Mouse (Mus musculus) layer of hippocampus, postnatal 14 days (tissue): ENCODE results near the gene Gm16223. TPM values are rescaled to one million over a fixed set of nuclear protein-coding genes. Genes with fewer than 3 reads are reported as not detected.

Source experiments
- DNase-seq, 2 experiments: peaks; one replicate each; pipeline ENCODE4 v3.0.0; 2021 to 2022; ENCODE audit warnings: low spot score in 2 of 2, mixed read lengths in 1 of 2
- long read RNA-seq, 2 experiments: library from polyadenylated mRNA; stranded (forward); transcript quantifications; one replicate each; pipeline ENCODE4 v2.0.0; 2021
- total RNA-seq, 2 experiments: library from RNA; stranded (reverse); gene quantifications; 2 replicates each; pipeline ENCODE4 v1.2.3; 2021

Gene Gm16223
- under 1 TPM in 1 of 2 experiments, not detected in 1; 0.14 TPM for total RNA-seq
- long read RNA-seq, experiment 1, result 0 reads
- long read RNA-seq, experiment 2, result 0 reads

- DNase-seq, result no peak
Observed at GRCm38 (mm10) chr5:42067476-42068187, at the start of gene Gm16223. Gene Gm16223, plus strand, starts transcription at chr5:42067960.

- DNase-seq, result no peak
Observed at GRCm38 (mm10) chr5:42022029-42022428, 45.7 kb upstream of the Gm16223 start.

- no peak for DNase-seq
Observed at GRCm38 (mm10) chr5:42023521-42023920, 44.2 kb upstream of the Gm16223 start.

GRCm38 (mm10) chr5:42036388-42037082, 31.2 kb upstream of the Gm16223 start:
- no peak for DNase-seq

GRCm38 (mm10) chr5:42054636-42055035, 13.1 kb upstream of the Gm16223 start:
- DNase-seq, result no peak

GRCm38 (mm10) chr5:42055151-42055550, 12.6 kb upstream of the Gm16223 start:
- DNase-seq, result no peak

- DNase-seq, result no peak
Observed at GRCm38 (mm10) chr5:42065090-42065489, 2.7 kb upstream of the Gm16223 start.

GRCm38 (mm10) chr5:42067075-42067474, 685 bp upstream of the Gm16223 start:
- no peak for DNase-seq

- DNase-seq, result no peak
Observed at GRCm38 (mm10) chr5:42068188-42068579, 424 bp downstream of the Gm16223 start.

- DNase-seq, result no peak
Observed at GRCm38 (mm10) chr5:42116586-42117346, 49.0 kb downstream of the Gm16223 start.

GRCm38 (mm10) chr5:42125562-42125961, 57.8 kb downstream of the Gm16223 start:
- DNase-seq, result no peak

- DNase-seq, result no peak
Observed at GRCm38 (mm10) chr5:42155626-42156025, 87.9 kb downstream of the Gm16223 start.

- DNase-seq, result no peak
Observed at GRCm38 (mm10) chr5:42164731-42165130, 97.0 kb downstream of the Gm16223 start.

- DNase-seq, result no peak
Observed at GRCm38 (mm10) chr5:42166311-42166710, 98.6 kb downstream of the Gm16223 start.

- no peak for DNase-seq
Observed at GRCm38 (mm10) chr5:42168071-42168470, 100.3 kb downstream of the Gm16223 start.

- no peak for DNase-seq
Observed at GRCm38 (mm10) chr5:42168785-42169184, 101.0 kb downstream of the Gm16223 start.

- DNase-seq, result peak in 1 of 2 experiments; percentile 26
Observed at GRCm38 (mm10) chr5:42174109-42174508, 106.3 kb downstream of the Gm16223 start.

- peak in 1 of 2 experiments; percentile 14 for DNase-seq
Observed at GRCm38 (mm10) chr5:42175424-42175823, 107.7 kb downstream of the Gm16223 start.

GRCm38 (mm10) chr5:42198493-42198892, 130.7 kb downstream of the Gm16223 start:
- no peak for DNase-seq

GRCm38 (mm10) chr5:42207456-42208122, 139.8 kb downstream of the Gm16223 start:
- no peak for DNase-seq
